ENCODE assay signal across 8 mouse cellular contexts in genomic region chr14:31018860-31019291, GRCm38 (mm10). TPM values are rescaled to one million over a fixed set of nuclear protein-coding genes. Genes with fewer than 3 reads are reported as not detected.
DNase-seq lines count a peak whose midpoint lies in the region; ATAC-seq lines count a peak whose summit lies in the region.

Gene Pbrm1, plus strand, starts transcription at chr14:31019138.
Gene Gnl3, minus strand, starts transcription at chr14:31019152.

- WGBS in heart, embryonic 14.5 days: under 1% methylated on average over 39 of the region's 53 CpGs
- under 1% methylated on average over 38 of the region's 53 CpGs for WGBS in liver, embryonic 13.5 days (ENCODE audit: insufficient replicate concordance)
- 0% methylated on average over 41 of the region's 53 CpGs for WGBS in stomach, embryonic 16.5 days

- no peaks in the 10 kb centered on the region for H3K9me3 ChIP-seq in heart, embryonic 14.5 days (ENCODE audit: control insufficient read depth, low read length)
- no peaks in the 10 kb centered on the region for H3K9me3 ChIP-seq in liver, embryonic 13.5 days (replicated peaks)
- no peaks in the 10 kb centered on the region for H3K9me3 ChIP-seq in stomach, embryonic 16.5 days (replicated peaks; ENCODE audit: control insufficient read depth, low read length)

- H3K27ac ChIP-seq in brown adipose tissue, adult 24 weeks (replicated peaks; ENCODE audit: low read depth, low read length): peak within 1 kb of the TSS; percentile 82
- peak within 1 kb of the TSS; percentile 93 to 97 for H3K27ac ChIP-seq in heart, embryonic 14.5 days (replicated peaks in 1 of 2; ENCODE audit: control insufficient read depth in 1 of 2, insufficient read depth in 1 of 2, low read depth in 2 of 2, low read length in 2 of 2)
- peak within 1 kb of the TSS; percentile 97 for H3K27ac ChIP-seq in liver, embryonic 13.5 days
- peak within 1 kb of the TSS; percentile 98 for H3K27ac ChIP-seq in stomach, embryonic 16.5 days (ENCODE audit: low read length)

- peaks cover 6% of the 10 kb centered on the region; the same call in 1 of the 2 replicates for H3K4me1 ChIP-seq in brown adipose tissue, adult 24 weeks (ENCODE audit: control insufficient read depth, insufficient read depth, insufficient read length, low read length)
- peaks cover 6 to 23% of the 10 kb centered on the region in 2 experiments for H3K4me1 ChIP-seq in heart, embryonic 14.5 days (ENCODE audit: control insufficient read depth in 2 of 2, insufficient read depth in 2 of 2, low read length in 2 of 2)
- H3K4me1 ChIP-seq in liver, embryonic 13.5 days (replicated peaks): peaks cover 63% of the 10 kb centered on the region
- peaks cover 19% of the 10 kb centered on the region for H3K4me1 ChIP-seq in stomach, embryonic 16.5 days (ENCODE audit: control insufficient read depth, insufficient read depth, low read length)

- no peaks in the 10 kb centered on the region for H3K27me3 ChIP-seq in heart, embryonic 14.5 days (ENCODE audit: control insufficient read depth, insufficient read depth, low read length)
- no peaks in the 10 kb centered on the region for H3K27me3 ChIP-seq in liver, embryonic 13.5 days
- no peaks in the 10 kb centered on the region for H3K27me3 ChIP-seq in stomach, embryonic 16.5 days (ENCODE audit: control insufficient read depth, insufficient read depth, low read length)

- H3K4me3 ChIP-seq in brown adipose tissue, adult 24 weeks (ENCODE audit: insufficient read depth, low read depth, low read length): peak within 1 kb of the TSS; percentile 84
- H3K4me3 ChIP-seq in heart, embryonic 14.5 days (ENCODE audit: control insufficient read depth in 1 of 2, insufficient read depth in 1 of 2, low read depth in 1 of 2, low read length in 2 of 2): peak within 1 kb of the TSS; percentile 65 to 82
- peak within 1 kb of the TSS; percentile 85 for H3K4me3 ChIP-seq in liver, embryonic 13.5 days (replicated peaks)
- H3K4me3 ChIP-seq in stomach, embryonic 16.5 days (replicated peaks; ENCODE audit: low read length): peak within 1 kb of the TSS; percentile 95

- peak; percentile 99 for DNase-seq in CD4-positive, CD25-positive, alpha-beta regulatory T cell, adult 2 months (ENCODE audit: low read depth, low spot score)
- DNase-seq in fibroblast of lung, adult 2 months (ENCODE audit: low read depth): peak; percentile 78
- DNase-seq in kidney, postnatal 14 days: peak; percentile 99
- peak; percentile 96 for DNase-seq in liver, embryonic 13.5 days
- DNase-seq in neural tube, embryonic 10.5 days (ENCODE audit: extremely low spot score, low spot score): peak; percentile 98

- H3K36me3 ChIP-seq in heart, embryonic 14.5 days (ENCODE audit: control insufficient read depth, insufficient read depth, low read length): peaks cover 56% of the 10 kb centered on the region
- H3K36me3 ChIP-seq in liver, embryonic 13.5 days: peaks cover 52% of the 10 kb centered on the region
- peaks cover 18% of the 10 kb centered on the region for H3K36me3 ChIP-seq in stomach, embryonic 16.5 days (ENCODE audit: control insufficient read depth, insufficient read depth, low read length)

- peak; percentile 95 for ATAC-seq in heart, embryonic 14.5 days (ENCODE audit: insufficient number of reproducible peaks, insufficient read depth, low FRiP score, low read depth)
- peak; percentile 84 for ATAC-seq in liver, embryonic 13.5 days (ENCODE audit: low read depth)
- ATAC-seq in stomach, embryonic 16.5 days (ENCODE audit: insufficient read depth, low FRiP score): peak; percentile 91

- H3K9ac ChIP-seq in heart, embryonic 14.5 days (ENCODE audit: low read length): peak within 1 kb of the TSS; percentile 94
- H3K9ac ChIP-seq in liver, embryonic 13.5 days: peak within 1 kb of the TSS; percentile 91
- peak within 1 kb of the TSS; percentile 95 for H3K9ac ChIP-seq in stomach, embryonic 16.5 days (ENCODE audit: low read length)

- H3K4me2 ChIP-seq in heart, embryonic 14.5 days (ENCODE audit: low read length): peak within 1 kb of the TSS; percentile 76
- peak within 1 kb of the TSS; percentile 96 for H3K4me2 ChIP-seq in liver, embryonic 13.5 days
- H3K4me2 ChIP-seq in stomach, embryonic 16.5 days (ENCODE audit: low read depth, low read length): peak within 1 kb of the TSS; percentile 88

RNA-seq across cellular contexts. Expression of gene Pbrm1, which starts in this region (rescaled TPM):
- polyA plus RNA-seq in brown adipose tissue, adult 24 weeks (2012; ENCODE audit: insufficient read depth, insufficient read length, missing spikeins): 12.9 and 19.0 TPM in 2 replicates
- 75.1 and 89.0 TPM in 2 replicates for polyA plus RNA-seq in heart, embryonic 14.5 days (2014; fragmentation: Nextera tagmentation; extraction: Ambion mirVana)
- polyA plus RNA-seq in liver, embryonic 13.5 days (2015; fragmentation: Nextera tagmentation; extraction: Ambion mirVana): 65.7 and 72.4 TPM in 2 replicates
- 93.2 and 99.2 TPM in 2 replicates for polyA plus RNA-seq in stomach, embryonic 16.5 days (2015; fragmentation: Nextera tagmentation; extraction: Ambion mirVana)

RNA-seq across cellular contexts. Expression of gene Gnl3, which starts in this region (rescaled TPM):
- 25.5 and 43.9 TPM in 2 replicates for polyA plus RNA-seq in brown adipose tissue, adult 24 weeks (2012; ENCODE audit: insufficient read depth, insufficient read length, missing spikeins)
- 49.3 and 51.4 TPM in 2 replicates for polyA plus RNA-seq in heart, embryonic 14.5 days (2014; fragmentation: Nextera tagmentation; extraction: Ambion mirVana)
- polyA plus RNA-seq in liver, embryonic 13.5 days (2015; fragmentation: Nextera tagmentation; extraction: Ambion mirVana): 133 and 159 TPM in 2 replicates
- polyA plus RNA-seq in stomach, embryonic 16.5 days (2015; fragmentation: Nextera tagmentation; extraction: Ambion mirVana): 99.4 and 100.0 TPM in 2 replicates

Comparison
In these comparisons a context has a peak if more than half of its experiments do, and no peak if none do; other contexts are left out.
1. Peak in every context shown above with its lines: DNase-seq, ATAC-seq, H3K4me3 ChIP-seq and H3K27ac ChIP-seq.